Mouse (Mus musculus) CD8-positive naive resting alpha-beta T cell, adult 2 months (primary cell): ENCODE results near the gene Uaca.

ENCODE experiments used
- DNase-seq, 2 experiments: peaks; one replicate each; pipeline ENCODE4 v3.0.0; 2022; ENCODE audit warnings: low read depth in 2 of 2, low spot score in 2 of 2

The Uaca gene

DNA sequence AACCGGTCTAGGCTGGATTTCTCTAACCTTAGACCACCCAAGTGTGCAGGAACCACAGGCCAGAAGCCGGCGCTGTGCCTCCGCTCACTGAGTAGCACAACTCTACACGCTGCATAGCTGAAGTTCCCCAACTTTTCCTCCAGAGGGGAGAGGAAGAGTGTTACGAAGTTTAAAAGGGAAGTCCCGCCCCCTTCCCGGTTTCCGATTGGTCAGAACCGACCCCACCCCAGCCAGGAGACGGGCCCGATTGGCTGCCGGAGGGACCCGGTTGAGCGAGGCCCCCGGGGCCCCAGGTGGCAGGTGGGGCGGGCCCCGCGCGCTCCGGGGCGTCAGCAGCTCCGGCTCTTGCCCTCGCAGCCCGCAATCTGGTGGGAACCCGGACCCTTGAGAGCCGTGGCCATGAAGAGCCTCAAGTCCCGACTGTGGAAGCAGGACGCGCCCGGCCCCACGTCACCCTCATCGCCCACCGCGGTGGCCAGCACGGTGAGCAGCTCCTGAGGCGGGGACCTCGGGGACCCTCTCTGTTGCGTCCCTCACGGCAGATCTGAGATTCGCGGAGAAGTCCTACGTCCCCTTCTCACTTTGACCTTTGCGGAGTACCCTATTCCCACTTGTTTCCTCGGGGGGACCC, at the start of gene Uaca:
Gene Uaca, plus strand, starts transcription at position 333 of the 631 bp plus-strand sequence.
- DNase-seq = no peak

DNA sequence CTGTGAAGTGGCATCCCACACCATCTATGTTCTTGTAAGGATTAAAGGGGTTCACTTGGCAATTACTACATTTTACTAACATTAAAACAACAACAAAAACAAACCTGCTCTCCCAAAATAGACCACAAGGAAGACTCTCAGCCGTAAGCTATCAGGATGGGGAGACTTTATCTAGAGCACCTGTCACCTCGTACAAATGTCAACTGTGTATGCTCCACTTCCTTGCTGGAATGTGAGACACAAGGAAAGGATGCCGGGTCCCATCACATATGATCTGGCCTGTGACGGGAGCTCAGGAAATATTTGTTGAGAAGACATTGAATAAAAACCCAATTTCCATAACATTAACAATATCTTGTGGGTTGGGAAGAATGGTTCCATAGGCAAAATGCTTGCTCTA, 49.4 kb upstream of the Uaca start:
- DNase-seq = no peak

DNA sequence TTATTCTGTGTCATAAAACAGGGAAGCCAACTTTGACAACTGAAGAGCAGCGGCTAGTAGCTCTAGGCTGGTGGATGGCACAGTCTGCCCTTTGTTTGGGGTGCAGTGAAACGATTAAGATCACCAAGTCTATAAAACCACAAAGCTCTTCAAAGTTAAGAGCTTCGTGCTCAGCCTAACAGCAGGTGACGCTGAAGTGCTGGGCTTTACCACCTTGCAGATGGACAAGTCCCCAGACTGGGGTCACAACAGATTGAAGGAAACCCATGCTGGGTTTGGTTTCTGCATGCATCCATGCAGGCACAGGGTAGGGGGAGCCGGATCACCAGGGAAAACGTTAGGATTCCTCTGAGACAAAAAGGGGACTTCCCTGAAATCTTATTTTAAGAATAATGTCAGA, 47.8 kb upstream of the Uaca start:
- DNase-seq = no peak

DNA sequence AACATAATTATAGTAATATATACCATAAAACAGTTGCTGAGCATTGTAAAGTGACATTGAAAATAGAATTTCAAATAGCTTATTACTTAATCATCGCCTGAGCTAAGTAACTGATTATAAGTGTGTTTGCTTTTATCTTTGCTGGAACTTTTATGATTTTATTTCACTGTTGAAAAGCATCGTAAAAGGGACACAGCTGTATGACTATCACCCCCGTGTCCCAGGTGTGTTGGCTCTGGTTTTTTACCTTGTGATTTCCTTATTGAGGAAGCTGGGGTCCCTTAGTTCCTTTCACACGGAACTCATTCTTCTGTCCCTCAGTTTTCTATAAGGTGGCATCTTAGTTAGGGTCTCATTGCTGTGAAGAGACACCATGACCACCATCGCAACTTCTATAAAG, 46.7 kb upstream of the Uaca start:
- DNase-seq = no peak

DNA sequence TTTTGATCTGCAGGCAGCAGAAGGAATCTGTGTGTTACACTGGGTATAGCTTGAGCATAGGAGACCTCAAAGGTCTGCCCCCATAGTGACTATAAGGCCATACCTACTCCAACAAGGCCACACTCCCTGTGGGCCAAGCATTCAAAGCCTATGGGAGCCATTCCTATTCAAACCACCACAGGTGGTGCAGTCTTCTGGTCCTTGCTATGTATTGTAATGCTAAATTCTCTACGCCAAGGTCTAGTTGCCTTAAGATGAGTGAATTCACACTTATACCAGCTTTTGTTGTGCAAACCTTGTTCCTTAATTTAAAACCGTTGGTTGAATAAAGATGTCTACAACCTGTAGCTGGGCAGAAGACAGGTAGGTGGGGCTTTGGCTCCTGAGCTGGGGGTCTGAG, 46.2 kb upstream of the Uaca start:
- no peak for DNase-seq

DNA sequence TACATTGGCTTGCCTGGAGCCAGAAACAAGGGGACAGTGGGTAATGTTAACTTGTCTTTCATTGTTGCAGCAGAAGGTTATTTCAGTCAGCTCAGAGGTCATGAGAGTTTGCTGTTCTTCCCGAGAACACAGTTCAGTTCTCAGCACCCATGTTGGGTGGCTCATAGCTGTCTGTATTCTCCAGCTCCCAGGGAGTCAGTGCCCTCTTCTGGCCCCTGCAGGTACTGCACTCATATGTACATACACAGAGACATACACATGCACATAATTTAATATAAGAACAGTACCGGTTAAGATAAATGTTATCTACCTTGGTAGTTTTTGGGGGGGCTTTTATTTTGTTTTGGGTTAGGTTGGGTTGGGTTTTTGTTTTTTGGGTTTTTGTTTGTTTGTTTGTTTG, 45.2 kb upstream of the Uaca start:
- no peak for DNase-seq

DNA sequence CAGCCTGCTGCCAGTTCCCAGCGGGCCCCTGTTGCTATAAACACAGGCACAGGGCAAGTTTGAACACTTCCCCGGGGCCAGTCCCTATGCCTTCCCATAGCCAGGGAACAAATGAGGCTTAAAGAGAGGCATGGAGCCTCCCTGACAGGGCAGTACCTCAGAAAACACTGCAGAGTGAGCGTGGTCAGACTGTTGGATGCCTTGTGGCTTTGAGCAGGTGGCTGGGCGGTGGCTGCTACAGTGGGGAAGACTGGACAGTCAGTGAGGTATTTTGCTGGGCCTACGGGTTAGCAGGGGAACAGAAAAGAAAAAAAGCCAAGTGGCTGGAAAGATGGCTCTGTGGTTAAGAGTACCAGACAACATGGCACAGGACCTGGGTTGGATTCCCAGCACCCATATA, 43.2 kb upstream of the Uaca start:
- DNase-seq = no peak

DNA sequence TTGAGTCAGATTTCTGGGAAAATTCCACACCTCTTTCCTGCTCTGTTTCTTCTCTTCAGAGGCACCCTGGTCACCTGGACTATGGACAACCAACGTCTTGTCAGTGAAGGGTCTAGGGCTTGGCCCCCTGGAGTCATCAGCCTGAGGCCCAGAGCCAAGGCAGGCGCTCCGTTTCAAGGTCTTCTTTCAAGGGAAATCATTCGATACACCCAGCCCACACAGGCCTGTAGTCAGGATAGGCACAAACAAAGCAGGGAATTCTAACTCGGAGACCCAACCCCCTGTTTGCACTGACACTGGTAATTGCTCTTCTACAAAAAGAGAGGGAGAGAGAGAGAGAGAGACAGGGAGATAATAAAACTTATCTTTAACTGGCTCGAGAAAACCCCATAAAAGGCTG, 42.4 kb upstream of the Uaca start:
- DNase-seq = no peak

DNA sequence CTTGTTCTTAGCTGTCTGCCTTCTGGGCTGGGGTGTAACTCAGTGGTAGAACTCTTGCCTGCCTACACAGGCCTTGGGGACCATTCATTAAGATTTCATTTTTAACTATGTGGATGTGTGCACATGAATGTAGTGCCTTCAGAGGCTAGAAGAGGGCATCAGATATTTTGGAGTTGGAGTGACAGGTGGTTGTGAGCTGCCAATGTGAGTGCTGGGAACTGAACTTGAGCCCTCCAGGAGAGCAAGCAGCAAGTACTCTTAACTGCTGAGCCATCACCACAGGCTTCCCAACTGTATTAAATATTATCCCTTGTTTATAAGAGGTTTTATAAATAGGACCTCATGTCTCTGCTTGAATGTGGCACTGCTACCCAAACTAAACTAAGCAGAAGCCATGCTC, 41.7 kb upstream of the Uaca start:
- DNase-seq = no peak

DNA sequence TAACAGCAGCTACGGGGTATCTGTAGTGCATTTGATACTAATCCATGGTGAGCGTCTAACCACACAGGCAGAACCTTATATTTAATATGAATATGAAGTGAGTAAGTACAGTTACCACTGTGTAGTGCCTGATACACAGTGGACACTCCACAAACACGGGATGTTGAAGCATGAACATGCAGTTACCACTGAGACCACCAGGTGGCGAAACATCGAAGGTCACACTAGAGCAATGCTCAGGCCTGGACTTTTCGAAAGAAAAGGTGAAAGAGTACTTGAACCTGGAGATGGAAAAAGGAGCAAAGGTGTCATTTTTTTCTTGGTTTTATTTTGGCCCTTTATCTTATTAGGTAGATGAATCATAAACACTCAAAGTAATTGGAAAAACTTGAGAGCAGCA, 38.1 kb upstream of the Uaca start:
- DNase-seq = peak; percentile 23 to 46

DNA sequence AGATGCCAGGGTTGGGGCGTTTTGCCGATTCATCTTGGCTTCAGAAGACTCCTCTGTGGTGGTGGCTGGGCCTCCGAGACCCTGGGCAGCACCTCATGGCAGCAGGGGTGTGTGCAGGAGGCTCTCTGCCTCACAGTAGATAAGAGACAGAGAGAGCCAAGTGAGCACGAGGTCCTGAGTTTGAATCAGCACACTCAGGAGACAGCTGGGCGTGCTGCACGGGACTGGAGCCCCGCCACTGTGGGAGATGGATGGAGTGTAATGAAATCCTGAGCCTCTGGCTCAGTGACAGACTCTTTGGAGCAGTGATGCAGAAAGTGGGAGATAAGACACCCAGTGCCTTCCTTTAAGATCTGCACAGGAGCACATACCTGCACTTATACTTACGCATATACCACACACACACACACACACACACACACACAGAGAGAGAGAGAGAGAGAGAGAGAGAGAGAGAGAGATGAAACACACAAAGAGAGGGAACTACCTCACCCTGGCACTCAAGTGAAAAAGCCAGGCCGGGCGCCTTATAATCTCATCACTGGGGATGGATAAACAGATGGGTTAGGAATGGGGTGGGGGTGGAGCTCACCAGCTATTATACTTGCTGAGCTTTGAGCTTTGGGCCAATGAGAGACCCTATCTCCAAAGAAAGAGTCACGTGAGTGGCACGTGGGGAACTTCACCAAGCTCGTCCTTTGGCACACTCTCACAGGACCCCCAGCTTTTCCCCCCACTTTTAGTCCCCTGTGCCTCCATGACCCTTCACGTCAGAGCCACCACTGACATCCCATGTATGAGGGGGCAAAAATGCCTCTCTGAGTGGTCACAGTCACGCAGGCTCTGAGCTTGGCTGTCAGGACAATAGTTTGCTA, 37.2 kb upstream of the Uaca start:
- DNase-seq = no peak

DNA sequence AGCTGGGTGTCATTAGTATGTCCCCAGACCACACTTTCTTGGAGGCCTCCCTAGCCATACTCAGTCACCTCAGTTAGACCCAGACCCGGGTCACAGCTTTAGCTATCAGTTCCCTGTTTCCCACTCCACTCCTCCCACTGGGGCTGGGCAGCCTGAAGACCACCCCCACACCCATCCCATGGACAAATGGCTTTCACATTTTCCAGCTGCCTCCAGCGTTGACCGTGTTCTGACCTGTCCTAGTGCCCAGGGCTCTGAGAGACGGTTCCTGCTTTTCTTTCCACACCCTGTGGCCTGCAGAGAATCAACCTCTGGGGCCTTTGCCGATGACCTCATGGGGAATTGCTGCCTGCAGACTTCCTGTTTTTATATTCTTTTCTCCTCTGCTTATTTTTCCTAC, 36.5 kb upstream of the Uaca start:
- no peak for DNase-seq

DNA sequence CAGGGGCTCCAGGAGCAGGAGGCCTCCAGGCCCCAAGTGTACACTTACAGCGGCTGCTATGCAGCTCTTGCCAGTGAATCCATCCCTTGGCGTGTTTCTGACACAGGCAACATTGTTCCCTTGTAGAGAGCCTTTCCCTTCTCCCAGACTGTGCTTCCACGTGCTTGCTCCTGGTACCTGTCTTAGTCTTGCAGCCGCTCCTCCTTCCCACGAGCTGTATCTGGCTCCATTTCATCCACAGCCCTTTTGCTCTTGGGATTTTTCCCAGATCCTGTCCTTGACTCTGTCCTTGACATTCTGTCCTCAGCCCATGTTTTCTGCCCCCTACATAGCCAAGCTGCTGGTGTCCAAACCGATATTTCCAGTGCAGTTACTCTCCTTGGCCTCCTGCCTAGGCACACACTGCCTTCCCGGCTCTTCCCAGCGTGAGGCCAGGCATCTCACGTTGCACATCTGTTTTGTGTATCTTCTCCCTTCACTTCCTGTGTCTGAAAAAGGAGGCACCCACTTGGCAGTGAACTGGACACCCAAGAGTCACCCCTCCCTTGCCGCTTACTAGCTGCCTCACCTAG, 34.8 kb upstream of the Uaca start:
- DNase-seq = no peak

DNA sequence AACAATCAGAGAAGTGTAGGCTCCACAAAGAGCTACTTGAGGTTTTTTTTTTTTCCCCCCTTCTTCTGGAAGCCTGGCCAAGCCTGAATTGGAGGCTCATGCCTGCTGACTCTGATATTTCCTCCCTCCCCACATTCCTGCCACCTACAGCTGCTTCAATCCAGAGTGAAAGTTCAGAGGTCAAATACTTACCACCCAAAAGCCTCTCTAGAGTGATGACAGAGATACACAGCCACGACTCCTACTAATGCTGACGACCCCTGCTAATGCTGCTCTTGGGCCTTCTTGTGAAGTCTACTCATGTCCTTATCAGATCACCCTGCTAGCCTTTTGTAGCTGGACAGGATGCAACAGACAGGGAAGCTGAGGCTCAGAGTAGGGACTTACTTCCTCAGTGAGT, 29.2 kb upstream of the Uaca start:
- no peak for DNase-seq

DNA sequence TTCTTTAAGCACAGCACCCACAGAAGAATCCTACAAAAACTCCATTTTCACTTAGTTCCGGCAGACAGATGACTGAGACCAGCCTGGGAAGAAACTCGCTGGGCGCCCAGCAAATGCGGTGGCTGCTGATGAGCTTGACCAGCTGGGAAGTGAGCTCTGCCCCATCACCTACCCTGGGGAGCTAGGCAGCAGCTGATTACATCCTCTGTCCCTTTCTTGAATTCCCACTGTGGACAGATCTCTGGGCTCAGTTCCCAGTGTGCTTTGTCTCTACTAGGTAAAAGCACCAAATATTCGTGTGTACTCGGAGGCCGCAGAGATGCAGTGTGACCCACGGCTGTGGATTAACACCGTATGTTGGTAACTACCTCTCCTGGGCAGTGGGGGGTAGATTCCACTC, 25.9 kb upstream of the Uaca start:
- no peak for DNase-seq

DNA sequence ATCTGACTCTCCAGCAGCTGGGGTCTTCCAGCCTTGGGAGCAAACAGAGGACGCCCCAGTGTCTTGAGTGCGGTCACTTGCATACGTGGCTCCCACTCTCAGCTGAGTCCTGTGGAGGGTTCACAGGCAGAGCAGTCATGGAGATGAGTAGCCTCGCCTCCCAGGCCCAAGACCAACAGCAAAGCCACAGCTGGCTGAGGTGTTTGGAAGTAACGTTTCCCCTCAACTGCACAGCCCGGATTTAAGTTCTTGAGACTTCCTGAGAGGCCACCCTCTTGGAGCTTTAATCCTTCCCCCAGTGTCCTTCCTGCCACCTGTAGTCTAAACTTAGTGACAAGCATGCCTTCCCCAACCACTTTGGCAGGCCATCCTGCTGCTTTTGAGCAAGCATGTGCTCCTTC, 24.6 kb upstream of the Uaca start:
- no peak for DNase-seq

DNA sequence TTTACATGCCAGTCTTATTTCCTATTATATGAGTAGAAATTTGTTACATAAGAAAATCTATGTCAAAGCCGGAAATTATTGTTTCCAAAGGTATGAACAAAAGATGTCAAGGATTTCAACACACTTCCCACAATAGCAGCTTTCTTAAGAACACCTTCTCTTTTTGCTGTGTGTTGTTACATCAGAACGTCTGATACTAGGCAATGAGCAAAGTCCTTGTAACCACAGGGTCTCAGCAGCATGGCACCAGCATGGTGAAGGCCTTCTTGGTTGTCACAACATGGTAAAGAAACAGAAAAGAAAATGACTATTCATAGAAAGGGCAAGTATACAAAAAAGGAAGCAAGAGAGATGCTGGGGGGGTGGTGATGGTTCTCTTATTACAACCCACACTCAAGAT, 20.6 kb upstream of the Uaca start:
- DNase-seq = no peak

DNA sequence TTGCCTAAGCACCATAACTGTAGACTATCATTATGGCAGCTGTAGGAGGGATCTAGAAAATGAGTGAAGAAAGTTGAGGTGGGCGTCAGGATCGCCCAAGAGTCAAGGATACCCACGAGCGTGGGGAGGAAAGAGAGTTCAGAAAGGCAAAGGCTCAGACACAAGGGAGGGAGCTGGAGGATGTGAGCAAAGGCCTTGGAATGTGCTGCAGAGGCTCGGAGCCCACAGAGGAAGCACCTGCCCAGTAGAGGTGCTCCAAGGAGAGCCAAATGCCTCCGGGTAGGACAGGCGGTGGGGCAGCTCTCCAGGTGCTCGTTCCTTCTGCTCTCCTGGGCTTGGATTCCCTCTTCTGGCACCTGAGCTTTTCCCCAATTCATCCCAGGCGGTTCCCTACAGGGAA, 17.4 kb upstream of the Uaca start:
- no peak for DNase-seq

DNA sequence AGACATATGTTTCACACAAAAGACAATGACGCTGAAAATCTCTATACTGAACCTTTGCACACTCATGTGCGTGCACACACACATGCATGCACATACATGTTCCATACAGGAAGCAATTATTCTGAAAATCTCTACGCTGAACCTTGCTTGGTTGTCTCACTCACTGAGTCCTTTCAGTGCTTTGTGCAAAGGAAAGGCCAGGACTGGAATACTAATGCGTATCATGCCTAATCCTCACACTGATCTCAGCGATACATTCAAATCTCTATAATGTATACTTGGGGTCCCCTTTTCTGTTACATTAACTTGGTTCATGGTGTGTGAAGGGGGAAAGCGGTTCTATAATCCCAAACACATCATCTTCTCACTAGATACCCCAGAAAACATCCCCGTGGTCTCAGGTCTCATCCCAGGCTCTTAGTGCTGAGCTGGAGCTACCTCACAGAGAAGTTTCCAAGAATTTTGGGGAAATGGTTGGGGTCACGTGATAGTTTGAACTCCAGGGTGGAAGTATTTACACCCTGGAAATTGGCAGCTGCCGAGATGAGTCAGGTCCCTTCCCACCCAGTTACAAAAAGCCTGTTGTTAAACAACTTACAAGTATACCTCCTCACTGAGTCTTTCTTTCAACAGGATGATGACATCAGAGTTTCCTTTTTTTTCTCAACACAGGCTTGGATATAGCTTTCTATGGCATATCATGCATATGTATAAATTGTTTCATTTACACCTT, 12.1 kb upstream of the Uaca start:
- DNase-seq = no peak

DNA sequence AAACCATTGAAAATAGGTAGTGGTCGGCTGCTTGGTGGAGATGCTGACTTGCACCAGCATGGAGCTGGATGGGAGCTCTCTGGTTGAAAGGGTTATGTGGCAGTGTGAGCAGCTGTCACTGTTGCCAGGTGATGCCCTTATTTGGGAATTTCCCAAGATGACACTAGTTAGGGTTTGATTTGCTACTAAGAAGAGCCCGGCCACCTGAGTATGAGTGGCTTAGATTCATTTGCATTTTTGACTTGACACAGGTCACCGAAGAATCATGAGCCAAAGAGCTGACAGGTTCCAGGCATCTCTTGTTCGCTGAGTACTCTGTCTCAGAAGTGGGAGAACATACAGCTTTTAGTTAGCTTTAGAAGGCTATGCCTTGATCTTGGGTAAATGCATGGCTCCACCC, 9.3 kb upstream of the Uaca start:
- DNase-seq = no peak

DNA sequence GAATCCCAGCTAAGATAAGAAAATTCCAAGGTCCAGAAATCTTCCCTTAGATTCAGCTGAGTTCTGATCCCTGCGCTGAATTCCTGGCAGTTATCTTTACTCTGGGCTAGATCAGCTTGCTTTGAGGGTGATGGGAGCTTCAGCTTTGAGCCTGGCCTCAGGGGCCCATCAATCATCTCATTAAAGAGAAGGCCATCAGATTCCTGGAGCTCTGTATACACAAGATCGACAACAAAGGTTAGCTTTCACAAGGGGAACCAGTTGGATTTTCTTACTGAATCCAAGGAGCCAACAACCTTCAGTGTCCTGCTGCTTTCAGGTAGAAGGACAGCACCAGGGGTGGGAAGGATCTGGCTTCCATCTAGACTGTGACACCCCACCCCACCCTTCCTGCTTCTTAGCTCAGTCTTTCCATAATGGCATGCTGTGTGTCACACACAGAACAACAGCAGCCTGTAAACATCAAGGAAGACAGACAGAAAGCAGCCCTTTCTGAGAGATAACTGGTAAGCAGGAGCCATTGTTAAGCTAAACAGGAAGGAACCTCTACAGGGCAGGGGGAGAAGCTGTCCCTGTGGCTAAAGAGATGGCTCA, 6.7 kb upstream of the Uaca start:
- DNase-seq = no peak

DNA sequence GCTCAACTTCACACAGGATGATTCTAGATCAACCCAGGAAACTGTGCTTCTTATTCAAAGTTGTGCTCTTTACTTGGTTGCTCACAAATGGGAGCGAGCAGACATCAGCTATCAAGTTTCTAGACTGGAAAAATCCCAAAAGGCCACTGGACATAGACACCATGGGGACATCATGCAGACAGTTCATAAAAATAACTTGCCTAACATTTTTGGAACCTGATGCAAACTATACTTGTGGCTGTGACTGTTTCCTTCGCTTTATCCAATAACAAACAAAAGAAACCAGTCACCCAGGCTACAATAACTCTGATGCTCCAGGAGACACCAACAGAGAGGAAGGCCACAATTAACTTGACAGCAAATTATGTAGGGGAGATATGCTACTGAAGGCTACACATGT, 4.1 kb upstream of the Uaca start:
- no peak for DNase-seq
